Mouse (Mus musculus): ENCODE measurements at regions not wholly inside any gene's neighbourhood (a gene's known extent, or its start where the extent isn't known, plus 50 kb on each side); places are given as distances from the start of the nearest gene placed in this dataset.
A peak's percentile ranks its signal among the peaks of the same experiment; 100 is the strongest.

DNA sequence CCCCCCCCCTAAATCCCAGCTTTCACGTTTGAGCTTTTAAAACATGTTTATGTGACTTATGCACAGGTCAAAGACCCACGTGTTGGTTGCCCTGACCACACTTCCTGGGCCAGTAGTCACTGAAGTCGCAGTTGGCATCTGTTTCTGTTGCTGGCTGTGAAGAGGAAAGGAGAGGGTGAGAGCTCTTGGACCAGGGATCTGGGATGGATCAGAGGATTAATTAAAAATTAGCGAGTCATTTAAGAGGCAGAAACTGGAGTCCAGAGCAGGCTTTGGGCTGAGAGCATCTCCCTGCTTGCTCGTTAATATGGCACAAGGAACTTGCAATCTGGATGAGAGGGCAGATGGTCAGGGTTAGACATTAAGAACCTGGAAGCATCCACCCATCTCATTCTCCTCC lies 59.1 kb upstream of the Syt6 start:
- DNase-seq = peak; percentile 72

DNA sequence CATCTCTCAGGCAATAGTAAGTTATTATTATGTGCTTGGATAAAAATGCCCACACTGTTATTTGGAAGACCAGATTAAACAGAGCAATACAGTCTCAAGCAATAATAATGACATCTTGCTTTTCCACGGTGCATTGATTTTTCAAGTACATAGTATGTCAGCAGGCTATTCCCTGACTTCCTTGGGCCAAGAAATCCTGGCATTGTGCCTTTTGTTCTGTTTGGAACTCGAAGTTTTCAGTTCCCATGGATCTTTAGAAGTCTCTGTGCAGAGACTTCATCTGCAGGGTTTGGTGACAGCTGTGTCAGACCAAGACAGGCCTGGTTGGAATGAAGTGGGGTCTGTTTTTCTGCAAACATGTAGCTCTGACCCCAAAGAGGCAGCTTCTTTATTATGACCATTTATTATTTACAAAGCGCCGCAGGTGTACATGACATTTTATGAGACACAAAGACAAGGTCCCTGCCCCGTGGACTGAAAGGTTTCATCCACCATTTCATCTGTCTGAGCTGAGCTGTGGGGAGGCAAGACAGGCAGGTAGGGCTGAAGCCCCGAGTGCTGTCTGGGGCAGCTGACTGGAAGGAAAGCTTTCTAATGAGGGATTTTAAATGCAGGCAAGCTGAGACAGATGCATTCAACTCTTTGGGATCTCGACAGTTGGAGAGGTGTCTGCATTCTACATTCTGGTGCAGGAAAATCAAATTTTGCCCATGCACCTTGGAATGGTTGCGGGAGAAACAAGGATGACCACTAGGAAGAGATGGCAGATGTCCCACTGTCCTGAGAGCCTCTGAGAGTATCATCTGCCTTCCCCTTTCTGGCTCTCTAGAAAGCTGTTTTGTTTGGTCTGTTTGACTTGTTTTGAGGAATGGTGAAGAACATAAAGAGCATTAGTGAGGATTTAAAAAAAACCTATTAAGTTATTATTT lies 57.4 kb upstream of the Syt6 start:
- peak; percentile 73 for DNase-seq

DNA sequence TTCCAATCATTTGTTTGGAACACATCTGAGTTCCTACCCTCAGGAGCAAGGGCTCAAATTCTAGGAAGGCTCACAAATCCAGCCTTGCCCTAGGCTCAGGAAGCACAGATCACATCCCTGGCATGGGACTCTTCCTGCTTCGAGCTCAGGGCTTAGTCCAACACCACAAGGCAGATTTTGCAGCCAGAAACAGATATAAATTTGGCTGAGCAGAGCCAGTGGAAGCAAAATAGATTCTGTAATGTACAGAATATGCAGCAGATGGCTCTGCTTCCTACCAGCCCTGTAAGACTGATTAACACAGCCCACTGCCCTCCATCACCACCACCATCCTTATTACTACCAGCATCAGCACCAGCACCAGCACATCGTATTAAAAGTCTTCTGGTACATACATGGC lies 56.4 kb upstream of the Syt6 start:
- peak; percentile 43 for DNase-seq
